Mouse (Mus musculus): Measurements from ENCODE around the gene Pycr1. TPM values are rescaled to one million over a fixed set of nuclear protein-coding genes. Genes with fewer than 3 reads are reported as not detected.

Pycr1 gene
- polyA plus RNA-seq, 1 experiment from 2014 or later: 37.5 TPM

GRCm38 (mm10) chr11:120618619-120619535 is 24.7 kb downstream of the Pycr1 start:
- Histone ChIP-seq H3K9me3 (no peaks in the 10 kb centered on the region; the same call in 1 of the 2 replicates), H3K27me3 (ENCODE audit: poor library complexity, severe bottlenecking) (no peaks in the 10 kb centered on the region), H3K36me3 (replicated peaks) (peaks cover 79% of the 10 kb centered on the region), H3K4me3 (peak overlapping the region; percentile 83), H3K27ac (peak overlapping the region; percentile 90; the same call in 1 of the 2 replicates), H3K4me1 (peaks cover 39% of the 10 kb centered on the region)
- DNase-seq (ENCODE audit: extremely low spot score, low spot score): no peak
- 93% methylated on average over 25 of the region's 25 CpGs for WGBS

- Histone ChIP-seq H3K4me1 (peaks cover 32% of the 10 kb centered on the region), H3K27me3 (ENCODE audit: poor library complexity, severe bottlenecking) (no peaks in the 10 kb centered on the region), H3K9me3 (no peaks in the 10 kb centered on the region; the same call in 1 of the 2 replicates), H3K36me3 (replicated peaks) (peaks cover 82% of the 10 kb centered on the region), H3K4me3 (peak within 1 kb of the TSS; percentile 83), H3K27ac (peak within 1 kb of the TSS; percentile 90)
- WGBS: under 1% methylated on average over 56 of the region's 56 CpGs
- peak; percentile 89 for DNase-seq (ENCODE audit: extremely low spot score, low spot score)
These were observed 26.0 kb downstream of the Pycr1 start, which contains the start of gene Pcyt2 for GRCm38 (mm10) chr11:120617519-120618112. Gene Pcyt2, minus strand, starts transcription at chr11:120617936.

GRCm38 (mm10) chr11:120616617-120617294 is 26.8 kb downstream of the Pycr1 start:
- no peak for DNase-seq (ENCODE audit: extremely low spot score, low spot score)
- peak overlapping the region; percentile 90 for H3K27ac ChIP-seq
- WGBS: 55% methylated on average over 4 of the region's 4 CpGs
- H3K4me3 ChIP-seq: peak overlapping the region; percentile 83
- peaks cover 82% of the 10 kb centered on the region for H3K36me3 ChIP-seq (replicated peaks)
- peaks cover 32% of the 10 kb centered on the region for H3K4me1 ChIP-seq
- H3K27me3 ChIP-seq (ENCODE audit: poor library complexity, severe bottlenecking): no peaks in the 10 kb centered on the region
- H3K9me3 ChIP-seq: no peaks in the 10 kb centered on the region; the same call in 1 of the 2 replicates

DNA sequence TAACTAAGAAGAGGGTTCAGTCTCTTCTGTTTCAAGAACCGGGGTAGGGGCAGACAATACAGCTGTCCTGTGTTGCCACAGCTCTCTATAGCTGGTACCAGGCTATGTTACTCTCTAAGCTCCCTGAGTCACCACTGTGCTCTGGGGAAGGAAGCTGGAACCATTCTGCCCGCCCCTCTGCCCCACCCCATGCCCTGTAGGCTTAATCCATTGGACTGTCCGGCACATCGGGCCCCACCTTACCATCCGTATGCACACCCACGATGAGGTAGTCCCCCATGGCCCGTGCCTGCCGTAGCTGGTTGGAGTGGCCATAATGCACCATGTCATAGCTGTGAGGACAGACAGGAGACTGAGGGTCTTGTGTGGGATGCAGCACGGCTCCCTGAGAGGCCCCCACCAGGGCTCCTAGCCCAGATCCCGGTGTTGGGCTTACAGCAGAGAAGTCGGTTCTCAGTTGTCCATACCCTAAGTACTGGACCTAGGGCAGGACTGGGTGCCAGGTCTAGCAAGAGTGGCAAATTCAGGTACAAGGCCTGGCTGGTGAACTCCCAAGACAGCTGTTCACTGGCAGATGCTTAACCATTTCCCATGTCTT is 27.9 kb downstream of the Pycr1 start:
- Histone ChIP-seq H3K4me1 (peaks cover 32% of the 10 kb centered on the region), H3K4me3 (peak overlapping the region; percentile 83), H3K36me3 (replicated peaks) (peaks cover 82% of the 10 kb centered on the region), H3K27me3 (ENCODE audit: poor library complexity, severe bottlenecking) (no peaks in the 10 kb centered on the region), H3K27ac (no peak overlapping the region), H3K9me3 (no peaks in the 10 kb centered on the region; the same call in 1 of the 2 replicates)
- WGBS: 92% methylated on average over 11 of the region's 11 CpGs
- no peak for DNase-seq (ENCODE audit: extremely low spot score, low spot score)

DNA sequence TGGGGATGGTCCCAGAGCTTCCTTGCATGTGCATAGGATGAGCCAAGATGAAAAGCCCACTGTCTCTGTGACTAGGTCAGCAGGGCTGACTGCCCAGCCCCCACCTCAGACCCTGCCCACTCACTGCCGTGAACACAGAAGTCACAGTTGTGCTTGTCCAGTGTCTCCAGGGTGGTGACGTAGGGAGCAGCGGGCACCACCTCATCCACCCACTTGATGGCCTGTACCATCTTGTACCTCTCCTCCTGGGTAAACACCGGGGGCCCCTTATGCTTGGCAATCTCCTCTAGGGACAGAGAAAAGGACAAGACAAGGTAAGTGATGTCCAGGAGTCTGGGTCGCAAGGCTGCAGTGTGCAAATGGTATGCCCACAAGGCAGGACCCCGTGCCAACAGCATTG is 28.4 kb downstream of the Pycr1 start:
- Histone ChIP-seq H3K27ac (no peak overlapping the region), H3K4me1 (peaks cover 32% of the 10 kb centered on the region), H3K4me3 (no peak overlapping the region), H3K27me3 (ENCODE audit: poor library complexity, severe bottlenecking) (no peaks in the 10 kb centered on the region), H3K9me3 (no peaks in the 10 kb centered on the region; the same call in 1 of the 2 replicates), H3K36me3 (replicated peaks) (peaks cover 82% of the 10 kb centered on the region)
- WGBS: 94% methylated on average over 6 of the region's 6 CpGs
- DNase-seq (ENCODE audit: extremely low spot score, low spot score): no peak

DNA sequence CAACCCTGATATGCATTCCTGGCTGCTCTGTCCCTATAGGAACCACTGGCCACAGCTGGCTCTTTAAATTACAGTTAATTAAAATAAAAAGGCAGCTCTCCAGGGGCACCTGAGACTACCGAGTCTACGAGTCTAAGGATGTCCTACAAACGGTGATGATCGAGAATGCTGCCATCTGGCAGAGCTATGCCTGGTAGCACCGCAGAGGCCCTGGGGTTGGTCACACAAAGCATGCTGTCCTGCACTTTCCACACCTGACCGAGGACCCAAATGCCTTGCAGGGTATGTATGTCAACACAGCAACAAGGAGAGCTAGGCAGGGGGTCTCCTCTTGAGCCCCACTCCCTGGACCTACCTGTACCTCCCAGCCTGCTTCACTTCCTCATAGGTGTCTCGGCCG is 29.6 kb downstream of the Pycr1 start:
- Histone ChIP-seq H3K9me3 (no peaks in the 10 kb centered on the region; the same call in 1 of the 2 replicates), H3K27me3 (ENCODE audit: poor library complexity, severe bottlenecking) (peaks cover 10% of the 10 kb centered on the region), H3K27ac (no peak overlapping the region), H3K4me3 (no peak overlapping the region), H3K36me3 (replicated peaks) (peaks cover 83% of the 10 kb centered on the region), H3K4me1 (peaks cover 40% of the 10 kb centered on the region)
- DNase-seq (ENCODE audit: extremely low spot score, low spot score): no peak
- 95% methylated on average over 8 of the region's 8 CpGs for WGBS

DNA sequence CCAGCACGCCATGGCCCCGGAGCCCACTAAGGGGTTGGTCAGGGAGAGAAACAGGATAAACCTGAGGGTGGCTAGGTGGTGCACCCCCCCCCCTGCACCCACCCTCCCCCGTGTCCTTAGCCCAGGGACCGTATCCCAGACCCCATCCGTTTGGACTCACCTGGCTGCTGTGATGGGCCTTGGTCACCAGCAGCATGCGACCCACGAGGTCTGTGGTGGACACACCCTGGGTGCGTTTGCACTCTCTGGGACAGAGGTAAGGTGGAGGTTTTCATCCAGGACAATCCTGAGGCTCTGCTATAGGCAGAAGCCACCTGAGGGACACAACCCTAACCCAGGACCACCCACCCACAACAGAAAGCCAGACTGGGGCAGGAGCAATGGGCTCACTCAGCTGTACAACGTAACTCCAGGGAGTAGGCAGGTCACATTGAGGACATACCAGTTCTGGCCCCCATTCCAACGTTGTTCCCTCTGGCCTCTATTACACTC is 30.0 kb downstream of the Pycr1 start:
- Histone ChIP-seq H3K9me3 (no peaks in the 10 kb centered on the region; the same call in 1 of the 2 replicates), H3K4me3 (no peak overlapping the region; the same call in 1 of the 2 replicates), H3K4me1 (peaks cover 43% of the 10 kb centered on the region), H3K27ac (no peak overlapping the region), H3K27me3 (ENCODE audit: poor library complexity, severe bottlenecking) (peaks cover 14% of the 10 kb centered on the region), H3K36me3 (replicated peaks) (peaks cover 78% of the 10 kb centered on the region)
- no peak for DNase-seq (ENCODE audit: extremely low spot score, low spot score)
- WGBS: 94% methylated on average over 10 of the region's 10 CpGs

- 56% methylated on average over 6 of the region's 6 CpGs for WGBS
- H3K4me1 ChIP-seq: peaks cover 43% of the 10 kb centered on the region
These were observed 30.8 kb downstream of the Pycr1 start for GRCm38 (mm10) chr11:120612763-120613162.

DNA sequence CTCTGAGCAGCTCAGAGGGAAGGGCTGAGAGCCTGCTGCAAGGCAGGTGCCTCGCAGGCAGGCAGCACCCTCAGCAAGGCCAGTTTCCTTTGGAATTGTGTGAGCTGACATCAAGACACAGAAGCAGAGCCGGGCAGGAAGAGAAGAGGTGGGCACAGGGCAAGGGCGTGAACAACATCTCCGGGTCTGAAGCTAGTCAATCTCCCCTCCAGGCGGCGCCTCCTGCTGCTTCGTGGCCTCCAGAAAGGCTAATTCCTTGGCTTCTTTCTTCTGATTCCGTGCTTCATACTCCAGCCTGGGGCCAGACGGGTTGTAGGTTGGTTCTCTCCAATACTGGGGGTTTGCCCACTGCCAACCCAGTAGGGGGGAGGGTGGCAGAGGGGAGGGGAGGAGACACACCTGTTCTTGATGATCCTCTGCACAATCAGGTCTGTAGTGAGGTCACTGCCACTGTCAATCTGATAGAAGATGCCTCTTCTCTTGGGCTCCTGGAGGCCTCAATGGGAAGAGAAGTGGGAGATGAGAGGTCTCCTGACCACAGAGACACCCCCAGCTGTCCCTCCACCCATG is 33.0 kb downstream of the Pycr1 start:
- 83% methylated on average over 9 of the region's 9 CpGs for WGBS
- DNase-seq (ENCODE audit: extremely low spot score, low spot score): no peak
- Histone ChIP-seq H3K27me3 (ENCODE audit: poor library complexity, severe bottlenecking) (peaks cover 38% of the 10 kb centered on the region), H3K27ac (no peak overlapping the region), H3K36me3 (replicated peaks) (peaks cover 85% of the 10 kb centered on the region), H3K9me3 (no peaks in the 10 kb centered on the region), H3K4me3 (peak overlapping the region; percentile 7; the same call in 1 of the 2 replicates), H3K4me1 (peaks cover 29% of the 10 kb centered on the region)

More at GRCm38 (mm10) chr11:120612763-120613162, 30.8 kb downstream of the Pycr1 start:
- Histone ChIP-seq H3K4me3 (0 out of 2 replicates have a peak overlapping the region, but pooled peaks have one; percentile 17), H3K27ac (0 out of 2 replicates have a peak overlapping the region, but pooled peaks have one; percentile 22), H3K36me3 (replicated peaks) (peaks cover 71% of the 10 kb centered on the region), H3K27me3 (ENCODE audit: poor library complexity, severe bottlenecking) (peaks cover 22% of the 10 kb centered on the region), H3K9me3 (no peaks in the 10 kb centered on the region)
- peak; percentile 69 for DNase-seq (ENCODE audit: extremely low spot score, low spot score)

- Histone ChIP-seq H3K27ac (no peak overlapping the region), H3K4me1 (peaks cover 27% of the 10 kb centered on the region), H3K36me3 (replicated peaks) (peaks cover 85% of the 10 kb centered on the region), H3K27me3 (ENCODE audit: poor library complexity, severe bottlenecking) (peaks cover 38% of the 10 kb centered on the region), H3K9me3 (no peaks in the 10 kb centered on the region), H3K4me3 (peak overlapping the region; percentile 44; the same call in 1 of the 2 replicates)
- WGBS: 40% methylated on average over 8 of the region's 8 CpGs
- DNase-seq (ENCODE audit: extremely low spot score, low spot score): no peak
These were observed 34.3 kb downstream of the Pycr1 start for GRCm38 (mm10) chr11:120609250-120609649.

DNA sequence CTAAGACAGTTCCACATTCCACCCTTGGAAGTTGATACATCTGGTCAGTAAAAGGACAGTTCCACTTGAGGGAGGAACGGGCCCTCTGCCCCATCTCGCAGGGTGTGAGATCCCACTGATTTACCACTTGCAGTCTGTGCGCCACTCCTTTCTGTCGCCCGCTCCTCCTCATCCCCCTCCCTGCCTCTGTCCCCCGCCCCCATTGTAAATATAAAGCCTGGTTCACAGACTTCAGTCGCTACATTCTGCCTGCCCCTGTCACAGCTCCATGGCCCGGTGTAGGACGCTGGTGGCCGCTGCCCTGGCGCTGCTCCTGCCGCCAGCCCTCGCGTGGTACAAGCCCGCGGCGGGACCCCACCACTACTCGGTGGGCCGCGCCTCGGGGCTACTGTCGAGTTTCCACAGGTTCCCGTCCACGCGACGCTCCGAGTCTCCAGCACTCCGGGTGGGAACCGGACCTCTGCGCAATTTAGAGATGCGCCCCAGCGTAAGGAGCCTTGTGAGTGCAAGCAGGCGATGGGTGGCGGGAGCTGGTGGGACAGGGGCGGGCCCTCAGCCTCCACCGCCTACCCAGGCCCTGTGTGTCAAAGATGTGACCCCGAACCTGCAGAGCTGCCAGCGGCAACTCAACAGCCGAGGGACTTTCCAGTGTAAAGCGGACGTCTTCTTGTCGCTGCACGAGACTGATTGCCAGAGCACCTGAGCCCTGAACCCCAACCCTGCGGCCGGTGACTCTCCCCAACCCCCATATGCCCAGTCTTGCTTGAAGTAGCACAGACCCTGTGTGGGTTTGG is 35.1 kb downstream of the Pycr1 start, which contains the start of gene Npb:
Gene Npb, plus strand, starts transcription at position 237 of the 794 bp plus-strand sequence.
- Histone ChIP-seq H3K9me3 (no peaks in the 10 kb centered on the region), H3K4me1 (peaks cover 27% of the 10 kb centered on the region), H3K27ac (peak within 1 kb of the TSS; percentile 60), H3K27me3 (ENCODE audit: poor library complexity, severe bottlenecking) (peaks cover 38% of the 10 kb centered on the region), H3K36me3 (replicated peaks) (peaks cover 85% of the 10 kb centered on the region), H3K4me3 (peak within 1 kb of the TSS; percentile 44)
- no peak for DNase-seq (ENCODE audit: extremely low spot score, low spot score)
- WGBS: 8% methylated on average over 45 of the region's 45 CpGs
